Mouse (Mus musculus): Measurements from ENCODE around the gene Cdh3. TPM values are rescaled to one million over a fixed set of nuclear protein-coding genes. Genes with fewer than 3 reads are reported as not detected.
"Not testable (repeated sequence)": the region's sequence is repeated elsewhere in the genome, so short reads cannot be mapped to it uniquely, and the experiment has no call there.

The Cdh3 gene
- polyA plus RNA-seq, 1 experiment from 2014 or later, result 4.7 TPM

DNA sequence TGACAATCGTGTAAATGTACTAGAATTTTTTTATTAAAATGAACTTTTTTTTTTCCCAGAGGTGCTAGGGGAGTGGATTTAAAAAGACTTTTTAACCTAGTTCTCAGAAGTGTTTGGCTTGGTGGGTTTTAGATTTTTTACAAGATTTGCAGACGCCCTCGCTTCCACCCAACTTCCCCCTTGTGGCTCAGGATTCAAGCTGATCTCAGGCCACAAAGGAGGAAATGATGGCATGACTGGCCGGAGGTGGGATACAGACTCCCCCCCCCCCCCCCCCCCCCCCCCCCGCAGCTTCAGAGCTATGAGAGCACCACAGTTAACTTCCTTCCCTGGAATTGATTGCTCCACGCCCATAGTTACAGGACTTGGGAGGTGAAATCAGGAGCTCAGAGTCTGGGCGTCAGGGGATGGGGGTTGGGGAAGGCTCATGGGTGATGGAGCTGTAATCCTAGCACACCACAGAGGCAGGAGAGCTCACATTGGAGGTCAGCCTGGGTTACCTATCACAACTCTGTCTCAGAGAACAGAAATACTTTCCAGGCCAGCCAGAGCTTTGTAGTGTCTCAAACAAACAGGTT, 45.5 kb downstream of the Cdh3 start:
- no peak overlapping the region for H3K4me3 ChIP-seq (ENCODE audit: low read length)
- no peaks in the 10 kb centered on the region for H3K27me3 ChIP-seq (replicated peaks; ENCODE audit: control insufficient read depth, insufficient read depth, low read length)
- no peak overlapping the region for H3K9ac ChIP-seq (ENCODE audit: low read depth, low read length)
- no peaks in the 10 kb centered on the region for H3K36me3 ChIP-seq (ENCODE audit: control insufficient read depth, insufficient read depth, low read length)
- peaks cover 4% of the 10 kb centered on the region; the same call in 1 of the 2 replicates for H3K9me3 ChIP-seq (ENCODE audit: control insufficient read depth, low read length)
- H3K27ac ChIP-seq (ENCODE audit: low read depth, low read length), result no peak overlapping the region
- H3K4me2 ChIP-seq (ENCODE audit: low read length), result no peak overlapping the region
- WGBS, result 76% methylated on average over 6 of the region's 7 CpGs
- peaks cover 1% of the 10 kb centered on the region; the same call in 1 of the 2 replicates for H3K4me1 ChIP-seq (ENCODE audit: control insufficient read depth, insufficient read depth, low read depth, low read length)
- no peak for ATAC-seq

- Histone ChIP-seq H3K4me3 (ENCODE audit: low read length) (no peak overlapping the region), H3K4me2 (ENCODE audit: low read length) (no peak overlapping the region), H3K4me1 (ENCODE audit: control insufficient read depth, insufficient read depth, low read depth, low read length) (peaks cover 3% of the 10 kb centered on the region; the same call in 1 of the 2 replicates), H3K36me3 (ENCODE audit: control insufficient read depth, insufficient read depth, low read length) (no peaks in the 10 kb centered on the region), H3K27me3 (replicated peaks; ENCODE audit: control insufficient read depth, insufficient read depth, low read length) (no peaks in the 10 kb centered on the region; the same call in 1 of the 2 replicates), H3K9ac (ENCODE audit: low read depth, low read length) (no peak overlapping the region), H3K9me3 (ENCODE audit: control insufficient read depth, low read length) (peaks cover 4% of the 10 kb centered on the region; the same call in 1 of the 2 replicates), H3K27ac (ENCODE audit: low read depth, low read length) (no peak overlapping the region)
- no peak for ATAC-seq
- WGBS, result 62% methylated on average over 9 of the region's 9 CpGs
Observed at GRCm38 (mm10) chr8:106559844-106560243, 49.2 kb downstream of the Cdh3 start.

GRCm38 (mm10) chr8:106561097-106561865, 50.6 kb downstream of the Cdh3 start:
- H3K9ac ChIP-seq (ENCODE audit: low read depth, low read length), result no peak overlapping the region
- no peak for ATAC-seq
- 29% methylated on average over 20 of the region's 21 CpGs for WGBS
- H3K4me3 ChIP-seq (ENCODE audit: low read length), result no peak overlapping the region
- peaks cover 3% of the 10 kb centered on the region; the same call in 1 of the 2 replicates for H3K4me1 ChIP-seq (ENCODE audit: control insufficient read depth, insufficient read depth, low read depth, low read length)
- H3K4me2 ChIP-seq (ENCODE audit: low read length), result no peak overlapping the region
- H3K27ac ChIP-seq (ENCODE audit: low read depth, low read length), result no peak overlapping the region
- H3K27me3 ChIP-seq (replicated peaks; ENCODE audit: control insufficient read depth, insufficient read depth, low read length), result no peaks in the 10 kb centered on the region; the same call in 1 of the 2 replicates
- no peaks in the 10 kb centered on the region for H3K36me3 ChIP-seq (ENCODE audit: control insufficient read depth, insufficient read depth, low read length)
- H3K9me3 ChIP-seq (ENCODE audit: control insufficient read depth, low read length), result peaks cover 4% of the 10 kb centered on the region; the same call in 1 of the 2 replicates

DNA sequence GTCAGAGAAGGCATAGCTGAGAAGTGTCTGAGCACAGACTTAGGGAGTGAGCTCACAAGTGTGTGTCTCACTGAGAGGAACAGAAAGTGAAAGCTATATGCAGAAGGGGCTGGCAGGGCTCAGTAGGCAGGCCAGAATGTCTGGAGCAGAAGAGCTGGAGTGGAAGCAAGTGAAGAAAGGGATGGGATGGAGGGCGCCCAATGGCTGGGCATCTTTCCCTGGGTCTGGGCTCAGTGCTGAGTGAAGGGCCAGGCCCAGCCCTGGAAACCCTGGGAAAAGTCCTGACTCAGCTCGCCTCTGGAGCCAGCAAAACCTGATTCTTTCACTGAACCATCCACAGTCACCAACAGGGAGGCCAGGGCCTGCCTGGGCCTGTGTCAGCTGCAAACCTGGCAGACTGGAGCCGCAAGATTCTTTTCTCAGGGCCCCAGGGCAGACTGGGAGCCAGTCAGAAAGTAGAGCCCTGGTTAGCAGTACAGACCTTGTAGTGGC, 53.0 kb downstream of the Cdh3 start:
- ATAC-seq, result no peak
- H3K9me3 ChIP-seq (ENCODE audit: control insufficient read depth, low read length), result no peaks in the 10 kb centered on the region
- H3K27ac ChIP-seq (ENCODE audit: low read depth, low read length), result no peak overlapping the region
- H3K9ac ChIP-seq (ENCODE audit: low read depth, low read length), result peak overlapping the region; percentile 15; the same call in 1 of the 2 replicates
- no peak overlapping the region for H3K4me3 ChIP-seq (ENCODE audit: low read length)
- WGBS, result 78% methylated on average over 3 of the region's 3 CpGs
- no peaks in the 10 kb centered on the region for H3K36me3 ChIP-seq (ENCODE audit: control insufficient read depth, insufficient read depth, low read length)
- H3K4me1 ChIP-seq (ENCODE audit: control insufficient read depth, insufficient read depth, low read depth, low read length), result peaks cover 3% of the 10 kb centered on the region; the same call in 1 of the 2 replicates
- no peak overlapping the region for H3K4me2 ChIP-seq (ENCODE audit: low read length)
- H3K27me3 ChIP-seq (replicated peaks; ENCODE audit: control insufficient read depth, insufficient read depth, low read length), result no peaks in the 10 kb centered on the region; the same call in 1 of the 2 replicates

GRCm38 (mm10) chr8:106569006-106569405, 58.3 kb downstream of the Cdh3 start:
- Histone ChIP-seq H3K9me3 (ENCODE audit: control insufficient read depth, low read length) (no peaks in the 10 kb centered on the region), H3K36me3 (ENCODE audit: control insufficient read depth, insufficient read depth, low read length) (no peaks in the 10 kb centered on the region), H3K4me1 (ENCODE audit: control insufficient read depth, insufficient read depth, low read depth, low read length) (no peaks in the 10 kb centered on the region), H3K27ac (ENCODE audit: low read depth, low read length) (no peak overlapping the region), H3K4me3 (ENCODE audit: low read length) (no peak overlapping the region), H3K27me3 (replicated peaks; ENCODE audit: control insufficient read depth, insufficient read depth, low read length) (no peaks in the 10 kb centered on the region), H3K9ac (ENCODE audit: low read depth, low read length) (no peak overlapping the region), H3K4me2 (ENCODE audit: low read length) (no peak overlapping the region)
- no peak for ATAC-seq
- 33% methylated on average over 7 of the region's 7 CpGs for WGBS

GRCm38 (mm10) chr8:106570386-106570785, 59.7 kb downstream of the Cdh3 start:
- H3K36me3 ChIP-seq (ENCODE audit: control insufficient read depth, insufficient read depth, low read length), result no peaks in the 10 kb centered on the region
- ATAC-seq, result no peak
- WGBS, result 69% methylated on average over 4 of the region's 4 CpGs

GRCm38 (mm10) chr8:106571551-106572172, 61.0 kb downstream of the Cdh3 start:
- WGBS, result 85% methylated on average over 5 of the region's 5 CpGs
- no peaks in the 10 kb centered on the region for H3K27me3 ChIP-seq (replicated peaks; ENCODE audit: control insufficient read depth, insufficient read depth, low read length)
- no peak overlapping the region for H3K4me3 ChIP-seq (ENCODE audit: low read length)
- ATAC-seq, result no peak
- no peak overlapping the region for H3K9ac ChIP-seq (ENCODE audit: low read depth, low read length)
- no peaks in the 10 kb centered on the region for H3K9me3 ChIP-seq (ENCODE audit: control insufficient read depth, low read length)
- no peak overlapping the region for H3K27ac ChIP-seq (ENCODE audit: low read depth, low read length)
- no peaks in the 10 kb centered on the region for H3K4me1 ChIP-seq (ENCODE audit: control insufficient read depth, insufficient read depth, low read depth, low read length)
- no peaks in the 10 kb centered on the region for H3K36me3 ChIP-seq (ENCODE audit: control insufficient read depth, insufficient read depth, low read length)
- H3K4me2 ChIP-seq (ENCODE audit: low read length), result no peak overlapping the region

More at GRCm38 (mm10) chr8:106570386-106570785, 59.7 kb downstream of the Cdh3 start:
- Histone ChIP-seq H3K4me2 (ENCODE audit: low read length) (no peak overlapping the region), H3K27ac (ENCODE audit: low read depth, low read length) (no peak overlapping the region), H3K9ac (ENCODE audit: low read depth, low read length) (no peak overlapping the region), H3K4me3 (ENCODE audit: low read length) (no peak overlapping the region), H3K9me3 (ENCODE audit: control insufficient read depth, low read length) (no peaks in the 10 kb centered on the region), H3K27me3 (replicated peaks; ENCODE audit: control insufficient read depth, insufficient read depth, low read length) (no peaks in the 10 kb centered on the region), H3K4me1 (ENCODE audit: control insufficient read depth, insufficient read depth, low read depth, low read length) (no peaks in the 10 kb centered on the region)

GRCm38 (mm10) chr8:106572175-106572574, 61.5 kb downstream of the Cdh3 start:
- not testable (repeated sequence) for H3K4me1 ChIP-seq (ENCODE audit: control insufficient read depth, insufficient read depth, low read depth, low read length); H3K4me3 ChIP-seq (ENCODE audit: low read length); H3K9me3 ChIP-seq (ENCODE audit: control insufficient read depth, low read length); ATAC-seq; H3K4me2 ChIP-seq (ENCODE audit: low read length); H3K27ac ChIP-seq (ENCODE audit: low read depth, low read length); H3K36me3 ChIP-seq (ENCODE audit: control insufficient read depth, insufficient read depth, low read length); H3K27me3 ChIP-seq (replicated peaks; ENCODE audit: control insufficient read depth, insufficient read depth, low read length); H3K9ac ChIP-seq (ENCODE audit: low read depth, low read length)
- WGBS, result 83% methylated on average over 1 of the region's 1 CpGs

DNA sequence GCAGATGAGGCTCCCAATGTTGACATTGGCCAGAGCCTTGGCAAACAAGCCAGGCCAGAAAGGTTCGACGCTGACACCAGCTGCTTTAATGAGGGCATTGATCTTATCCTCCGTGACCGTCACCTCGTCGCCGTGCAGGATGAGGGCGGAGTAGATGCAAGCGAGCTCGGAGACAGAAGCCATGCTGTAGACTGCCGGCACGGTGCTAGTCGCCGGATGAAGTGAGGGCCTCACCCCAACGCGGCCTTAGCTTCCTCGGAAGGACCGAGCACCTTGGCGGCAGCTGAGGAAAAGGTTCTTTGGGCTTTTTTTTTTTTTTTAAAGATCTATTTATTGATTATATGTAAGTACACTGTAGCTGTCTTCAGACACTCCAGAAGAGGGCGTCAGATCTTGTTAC, 62.5 kb downstream of the Cdh3 start, which contains the start of gene Gm10073:
TSS of gene Gm10073 (minus strand) at position 294 of the 400 bp plus-strand sequence.
- H3K4me1 ChIP-seq (ENCODE audit: control insufficient read depth, insufficient read depth, low read depth, low read length); H3K9me3 ChIP-seq (ENCODE audit: control insufficient read depth, low read length); H3K4me2 ChIP-seq (ENCODE audit: low read length); H3K27me3 ChIP-seq (replicated peaks; ENCODE audit: control insufficient read depth, insufficient read depth, low read length); H3K27ac ChIP-seq (ENCODE audit: low read depth, low read length); H3K4me3 ChIP-seq (ENCODE audit: low read length); ATAC-seq; H3K36me3 ChIP-seq (ENCODE audit: control insufficient read depth, insufficient read depth, low read length); H3K9ac ChIP-seq (ENCODE audit: low read depth, low read length): not testable (repeated sequence)
- WGBS, result 64% methylated on average over 19 of the region's 20 CpGs
